Mouse (Mus musculus) right cerebral cortex, postnatal 14 days (tissue): Measurements from ENCODE around the gene Ccm2.
"Not testable (repeated sequence)": the region's sequence is repeated elsewhere in the genome, so short reads cannot be mapped to it uniquely, and the experiment has no call there.

Experiments used
- DNase-seq: peaks from one replicate; pipeline ENCODE4 v3.0.0; 2022

Ccm2 gene

DNA sequence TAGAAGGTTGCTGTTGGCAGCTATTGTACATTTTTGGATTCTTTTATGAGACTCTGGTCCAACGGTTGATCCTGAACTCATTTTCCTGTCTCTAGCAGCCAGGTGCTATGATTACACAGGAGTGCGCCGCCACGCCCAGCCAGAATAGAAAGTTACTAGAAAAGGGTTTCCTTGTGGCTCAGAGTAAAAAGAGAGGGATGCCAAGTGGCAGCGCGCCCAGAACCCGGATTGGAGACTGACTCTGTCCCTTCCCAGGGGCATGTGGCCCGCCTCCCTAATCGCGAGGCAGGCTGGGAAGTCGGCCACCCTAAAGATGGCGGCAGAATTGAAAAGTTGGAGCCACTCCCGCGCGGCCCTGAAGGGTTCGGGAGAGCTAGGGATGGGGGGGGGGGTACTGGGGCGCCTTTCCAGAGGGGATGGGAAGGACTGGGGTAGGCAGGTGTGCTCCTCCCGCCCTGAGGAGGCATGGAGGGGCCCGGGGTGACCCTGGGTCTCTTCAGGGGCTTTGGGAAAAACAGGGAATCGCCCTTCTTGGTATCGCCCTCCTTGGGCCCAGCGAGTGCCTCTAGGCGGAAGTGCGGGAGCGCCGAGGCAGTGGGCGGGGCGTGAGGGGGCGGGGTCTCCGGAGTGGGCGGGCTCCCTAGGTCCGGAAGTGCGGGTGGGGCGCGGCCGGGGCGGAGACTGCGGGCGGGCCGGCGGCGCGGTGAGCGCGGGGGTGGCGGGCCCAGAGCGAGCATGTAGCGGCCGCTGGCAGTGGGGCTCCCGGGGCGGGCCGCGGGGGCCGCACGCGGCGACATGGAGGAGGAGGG lies at the start of gene Ccm2:
TSS of gene Ccm2 (plus strand) at position 683 of the 809 bp plus-strand sequence.
- DNase-seq, result peak; percentile 98

DNA sequence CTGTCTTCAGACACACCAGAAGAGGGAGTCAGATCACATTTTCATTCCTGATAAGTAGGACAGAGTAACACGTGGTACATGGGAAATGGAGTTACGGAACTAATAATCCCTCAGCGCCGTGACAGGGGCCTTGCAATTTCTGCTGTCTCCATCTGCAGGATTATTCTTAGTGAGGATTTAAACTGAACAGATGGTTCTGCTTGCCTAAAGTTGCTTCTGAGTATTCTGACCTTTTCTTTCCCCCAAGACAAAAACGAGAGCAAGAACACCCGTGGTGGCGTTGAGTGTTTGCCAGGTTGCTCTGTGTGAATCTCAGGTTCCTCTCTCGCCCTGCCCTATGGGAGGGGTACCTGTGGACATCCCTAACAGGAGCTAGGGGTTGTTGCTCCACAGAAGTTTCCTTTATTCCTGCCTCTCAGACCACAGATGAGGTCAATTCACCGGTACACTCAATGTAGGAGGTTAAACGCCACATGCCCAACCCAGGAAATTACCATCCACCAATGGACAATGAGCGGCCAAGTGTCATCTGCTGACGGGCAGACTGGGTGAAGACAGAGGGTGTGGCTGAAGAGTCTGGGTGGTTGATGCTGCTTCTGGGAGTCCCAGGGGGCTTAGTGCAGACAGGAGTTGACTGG lies 49.3 kb upstream of the Ccm2 start:
- DNase-seq, result no peak

DNA sequence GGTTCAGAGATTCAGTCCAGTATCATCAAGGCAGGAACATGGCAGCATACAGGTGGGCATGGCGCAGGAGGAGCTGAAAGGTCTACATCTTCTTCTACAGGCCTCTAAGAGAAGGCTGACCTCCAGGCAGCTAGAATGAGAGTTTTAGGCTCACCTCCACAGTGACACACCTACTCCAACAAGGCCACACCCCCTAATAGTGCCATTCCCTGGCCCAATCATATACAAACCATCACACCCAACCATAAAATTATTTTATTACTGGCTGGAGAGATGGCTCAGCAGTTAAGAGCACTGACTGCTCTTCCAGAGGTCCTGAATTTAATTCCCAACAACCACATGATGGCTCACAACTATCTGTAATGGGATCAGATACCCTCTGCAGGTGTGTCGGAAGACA lies 44.2 kb upstream of the Ccm2 start:
- no peak for DNase-seq

DNA sequence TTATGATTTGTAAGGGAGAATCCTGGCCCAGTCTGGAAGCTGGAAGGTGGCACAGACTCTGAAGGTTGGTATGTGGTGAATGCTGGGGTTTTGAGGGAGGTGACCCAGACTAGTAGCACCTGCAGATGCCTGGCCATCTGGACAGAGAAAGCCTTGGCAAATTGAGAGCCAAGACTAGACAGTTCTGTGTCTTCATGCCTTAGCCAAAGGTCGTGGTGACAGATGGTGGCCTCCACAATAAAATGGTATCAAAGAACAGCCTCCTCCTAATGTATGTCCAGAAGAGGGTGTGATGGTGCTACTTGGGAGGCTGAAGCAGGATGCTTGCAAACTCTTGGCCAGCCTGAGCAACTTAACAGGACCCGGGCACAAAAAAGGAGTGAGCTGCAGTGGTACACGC lies 42.5 kb upstream of the Ccm2 start:
- no peak for DNase-seq

DNA sequence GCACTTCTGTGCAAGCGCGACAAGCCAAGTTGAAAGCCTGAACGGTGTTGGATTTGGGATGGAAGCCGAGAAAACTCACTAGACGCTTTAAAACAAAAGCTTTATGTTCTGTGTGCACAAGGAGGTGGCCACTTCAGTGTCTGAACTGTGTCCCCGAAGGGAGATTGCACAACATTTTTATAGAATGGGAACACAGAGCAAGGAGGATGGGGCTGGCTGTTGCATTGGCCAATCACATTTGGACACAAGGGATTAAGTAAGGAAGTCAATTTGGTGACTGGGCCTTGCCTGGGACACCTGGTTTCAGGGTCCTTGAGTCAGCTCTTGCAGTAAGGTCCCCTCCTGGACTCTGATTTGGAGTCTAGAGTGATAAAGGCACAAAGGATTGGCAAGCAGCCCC lies 42.0 kb upstream of the Ccm2 start:
- no peak for DNase-seq

DNA sequence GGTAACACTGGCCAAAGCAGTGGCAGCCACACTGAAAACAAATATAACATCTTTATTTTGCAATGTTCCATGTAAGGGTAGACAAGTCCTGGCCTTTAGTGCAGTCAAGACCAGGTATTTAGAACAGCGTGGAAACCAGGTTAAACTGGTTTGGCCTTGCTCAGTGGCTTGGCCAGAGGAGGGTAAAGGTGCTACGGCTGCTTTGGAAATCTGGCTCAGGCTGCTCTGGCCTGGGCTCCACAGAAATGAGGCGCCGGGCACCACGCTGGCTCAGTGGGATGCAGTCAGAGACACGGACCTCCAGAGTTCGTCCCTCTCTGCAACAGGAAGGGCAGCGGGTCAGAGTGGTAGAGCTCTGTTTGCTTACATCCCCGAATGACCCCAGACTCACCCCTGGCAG lies 40.2 kb upstream of the Ccm2 start:
- no peak for DNase-seq

DNA sequence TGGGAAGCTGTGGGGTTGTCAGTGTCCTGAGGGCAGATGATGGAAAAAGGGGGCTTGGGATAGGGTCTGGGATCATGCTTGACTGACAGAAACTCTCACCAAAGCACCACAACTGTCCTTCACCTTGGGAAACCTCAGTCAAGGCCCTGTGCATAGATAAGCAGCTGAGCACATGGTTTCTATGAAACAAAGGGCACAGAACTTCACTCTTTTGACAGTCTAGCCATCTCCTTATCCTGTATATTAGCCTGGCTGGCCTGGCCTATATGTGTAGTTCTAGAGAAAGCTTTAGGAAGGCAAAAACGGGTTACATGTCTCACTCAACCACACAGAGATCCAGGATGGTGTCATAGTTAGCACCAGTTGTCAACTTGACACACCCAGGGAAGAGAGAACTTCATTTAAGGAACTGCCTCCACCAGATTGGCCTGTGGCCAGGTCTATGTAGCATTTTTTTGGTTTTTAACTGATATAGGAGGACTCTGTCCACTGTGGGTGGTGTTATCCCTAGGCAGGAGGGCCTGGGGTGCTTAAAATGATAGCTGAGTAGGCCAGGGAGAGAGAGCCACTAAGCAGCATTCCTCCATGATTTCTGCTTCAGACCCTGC lies 38.3 kb upstream of the Ccm2 start:
- no peak for DNase-seq

DNA sequence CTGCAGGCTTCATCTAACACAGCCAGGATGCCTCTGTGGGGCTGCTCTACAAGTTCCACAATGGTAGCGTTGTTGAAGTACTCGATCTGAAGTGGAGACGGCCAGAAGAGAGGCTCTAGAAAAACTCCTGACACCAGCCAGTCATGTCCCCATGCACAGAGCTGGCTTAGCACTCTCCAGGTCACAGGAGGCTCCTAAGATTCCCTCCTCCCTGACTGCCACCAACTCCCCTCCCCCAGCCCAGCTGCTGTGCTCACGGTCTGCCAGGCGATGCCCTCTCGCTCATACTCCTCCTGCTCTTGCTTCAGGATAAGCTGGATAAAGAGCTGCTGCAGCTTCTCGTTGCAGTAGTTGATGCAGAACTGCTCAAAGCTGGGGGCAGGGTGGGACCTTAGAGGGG lies 31.9 kb upstream of the Ccm2 start:
- no peak for DNase-seq

DNA sequence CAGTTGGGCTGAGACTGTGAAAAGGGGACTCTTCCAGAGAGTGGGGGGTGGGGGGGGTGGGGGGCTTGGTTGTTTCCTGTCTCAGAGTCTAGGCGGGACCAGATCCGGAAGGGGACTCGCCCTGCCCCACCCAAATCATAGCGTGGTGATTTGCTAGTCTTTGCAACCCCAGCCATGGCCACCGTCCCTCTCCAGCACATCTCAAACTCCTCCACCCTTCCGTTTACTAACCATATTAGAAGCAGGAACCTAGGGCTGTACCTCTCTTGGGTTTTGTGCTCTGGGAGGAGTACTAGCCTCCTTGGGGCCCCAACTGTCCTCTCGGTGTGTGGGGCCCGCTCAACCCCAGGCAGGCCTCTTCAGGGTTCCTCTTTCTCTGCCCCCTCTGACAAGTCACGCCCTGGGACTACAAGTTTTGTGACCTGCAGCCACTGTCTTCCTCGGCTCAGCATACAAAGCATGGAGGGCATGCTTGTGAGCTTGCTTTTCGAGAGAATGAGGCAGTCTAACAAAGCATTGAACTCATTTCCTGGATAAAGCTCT lies 27.1 kb upstream of the Ccm2 start:
- no peak for DNase-seq

DNA sequence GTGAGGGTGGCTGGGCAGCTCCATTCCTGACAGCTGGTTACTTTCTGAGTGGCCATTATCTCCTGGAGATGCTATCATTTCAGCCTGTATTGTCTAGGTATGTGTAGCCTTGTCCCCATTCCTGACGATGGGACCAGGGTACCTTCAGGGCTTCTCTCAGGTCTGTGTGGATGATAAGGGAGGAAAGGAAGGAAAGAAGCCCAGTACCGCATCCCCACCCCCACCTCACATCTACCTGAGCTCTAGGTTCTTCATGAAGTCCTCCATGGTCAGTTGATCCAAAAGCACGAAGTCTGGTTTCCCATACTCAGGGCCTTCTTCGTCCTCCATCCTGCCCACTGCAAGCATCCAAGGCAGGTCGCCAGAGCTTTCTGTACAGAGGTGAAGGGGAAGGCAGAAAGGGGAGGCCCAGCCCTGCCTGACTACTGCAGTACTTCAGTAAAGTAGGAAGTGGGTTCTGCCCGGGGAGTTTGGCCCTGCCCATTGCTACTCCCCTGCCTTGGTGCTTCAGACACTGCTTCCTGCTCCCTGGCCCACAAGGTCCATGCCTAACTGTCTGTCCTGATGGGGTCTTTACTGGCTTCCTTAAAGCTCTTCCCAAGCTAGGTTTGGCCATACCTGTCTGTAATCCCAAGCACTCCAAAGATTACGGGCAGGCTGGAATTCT lies 26.0 kb upstream of the Ccm2 start, which contains the start of gene Myo1g:
TSS of gene Myo1g (minus strand) at position 459 of the 667 bp plus-strand sequence.
- DNase-seq, result no peak

DNA sequence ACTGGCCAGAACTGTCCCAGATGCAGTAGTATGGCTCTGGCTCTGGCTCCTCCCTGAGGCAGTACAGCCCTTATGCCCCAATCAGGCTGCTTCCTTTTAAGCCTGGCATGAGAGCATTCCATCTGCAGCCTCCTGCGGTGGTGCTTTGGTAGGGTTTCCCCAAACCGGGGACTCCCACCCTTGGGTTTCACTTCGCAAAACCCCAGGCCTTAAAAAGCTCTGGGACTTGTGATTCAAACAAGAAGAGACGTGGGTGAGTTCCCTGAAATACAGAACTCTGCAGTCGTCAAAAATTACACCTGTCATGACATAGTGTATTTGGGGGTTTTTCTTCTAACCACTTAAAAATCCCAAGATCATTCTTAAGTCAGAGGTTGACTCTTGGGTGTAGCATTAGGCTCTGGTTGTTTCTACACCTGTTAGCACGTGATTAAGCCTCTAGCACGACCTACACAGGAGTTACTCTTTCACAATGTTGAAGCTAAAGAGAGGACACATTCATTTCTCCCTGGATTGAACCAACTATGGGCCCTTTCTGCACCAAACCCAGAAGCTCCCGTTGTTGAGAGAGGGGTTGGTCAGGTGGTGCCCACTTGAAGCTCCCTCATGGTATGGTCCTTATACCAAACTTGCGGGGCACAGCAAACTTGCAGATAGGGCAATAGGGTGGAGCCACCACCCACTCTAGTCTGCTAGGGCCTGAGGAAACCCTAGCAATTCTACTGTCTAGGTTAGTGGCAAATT lies 23.7 kb upstream of the Ccm2 start:
- no peak for DNase-seq

DNA sequence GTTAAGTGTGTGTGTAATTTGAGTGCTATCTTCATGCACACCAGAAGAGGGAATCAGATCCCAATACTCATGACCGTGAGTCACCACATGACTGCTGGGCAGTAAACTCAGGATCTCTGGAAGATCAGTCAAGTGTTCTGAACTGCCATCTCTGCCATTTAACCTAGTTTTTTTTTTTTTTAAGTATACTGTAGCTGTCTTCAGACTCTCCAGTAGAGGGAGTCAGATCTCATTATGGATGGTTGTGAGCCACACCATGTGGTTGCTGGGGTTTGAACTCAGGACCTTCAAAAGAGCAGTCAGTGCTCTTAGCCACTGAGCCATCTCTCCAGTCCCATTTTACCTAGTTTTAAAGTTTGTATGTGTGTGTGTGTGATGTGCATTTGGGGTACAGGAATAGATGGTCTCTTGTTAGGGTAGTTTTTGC lies 23.0 kb upstream of the Ccm2 start:
- no peak for DNase-seq

DNA sequence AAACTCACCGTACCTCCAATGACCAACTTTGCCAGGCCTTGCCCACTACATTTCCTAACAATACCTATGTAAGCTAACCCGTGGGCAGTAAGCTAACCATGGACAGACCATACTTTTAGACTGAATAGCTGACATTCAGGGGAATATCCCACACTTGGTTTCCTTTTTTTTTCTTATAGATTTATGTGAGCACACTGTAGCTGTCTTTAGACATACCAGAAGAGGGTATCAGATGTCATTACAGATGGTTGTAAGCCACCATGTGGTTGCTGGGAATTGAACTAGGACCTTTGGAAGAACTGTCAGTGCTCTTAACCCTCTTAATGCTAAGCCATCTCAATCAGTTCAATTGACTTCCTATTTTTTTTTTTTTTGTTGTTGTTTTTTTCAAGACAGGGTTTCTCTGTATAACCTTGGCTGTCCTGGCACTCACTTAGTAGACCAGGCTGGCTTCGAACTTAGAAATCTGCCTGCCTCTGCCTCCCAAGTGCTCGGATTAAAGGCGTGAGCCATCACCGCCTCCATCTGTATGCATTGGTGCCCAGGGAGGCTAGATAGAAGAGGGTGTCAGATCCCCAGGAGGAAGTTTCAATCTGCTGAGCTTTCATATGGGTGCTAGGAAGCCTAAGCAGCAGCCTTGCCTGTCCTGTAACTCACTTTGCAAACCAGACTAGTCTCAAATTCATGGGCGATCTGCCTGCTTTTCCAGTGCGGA lies 22.4 kb upstream of the Ccm2 start:
- DNase-seq, result no peak

DNA sequence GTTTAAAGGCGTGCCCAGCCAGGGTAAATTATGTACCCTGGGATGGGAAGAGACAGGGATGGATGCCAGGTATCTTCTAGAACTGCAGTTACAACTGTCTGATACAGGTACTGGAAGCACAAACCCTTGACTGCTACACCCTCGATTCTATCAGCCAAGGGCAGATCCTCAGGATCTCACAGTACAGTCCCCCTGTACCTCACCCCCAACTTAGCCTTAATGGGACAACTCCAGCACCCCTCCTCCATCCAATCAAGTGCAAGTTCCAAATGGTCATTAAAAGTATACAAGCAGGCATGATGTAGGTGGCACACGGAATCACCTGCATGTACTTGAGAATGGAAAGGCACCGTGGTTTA lies 21.8 kb upstream of the Ccm2 start:
- DNase-seq, result no peak

DNA sequence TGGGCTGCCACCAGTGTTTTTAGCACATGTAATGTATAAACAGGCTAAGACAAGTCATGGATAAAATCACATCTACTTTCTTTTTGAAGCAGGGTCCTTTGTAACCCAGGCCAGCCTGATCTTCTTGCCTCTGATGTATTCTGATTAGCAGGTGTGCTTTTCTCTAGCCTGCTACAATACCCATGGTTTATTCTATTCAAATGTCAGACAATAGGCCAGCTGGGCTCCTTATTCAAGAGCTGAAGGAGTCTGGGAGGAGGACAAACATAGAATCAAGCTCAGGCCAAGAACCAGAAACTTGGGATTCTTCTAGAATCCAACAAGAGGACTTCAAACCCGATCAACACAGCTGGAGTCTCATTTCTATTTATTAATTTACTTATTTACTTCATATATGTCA lies 21.4 kb upstream of the Ccm2 start:
- DNase-seq, result no peak

DNA sequence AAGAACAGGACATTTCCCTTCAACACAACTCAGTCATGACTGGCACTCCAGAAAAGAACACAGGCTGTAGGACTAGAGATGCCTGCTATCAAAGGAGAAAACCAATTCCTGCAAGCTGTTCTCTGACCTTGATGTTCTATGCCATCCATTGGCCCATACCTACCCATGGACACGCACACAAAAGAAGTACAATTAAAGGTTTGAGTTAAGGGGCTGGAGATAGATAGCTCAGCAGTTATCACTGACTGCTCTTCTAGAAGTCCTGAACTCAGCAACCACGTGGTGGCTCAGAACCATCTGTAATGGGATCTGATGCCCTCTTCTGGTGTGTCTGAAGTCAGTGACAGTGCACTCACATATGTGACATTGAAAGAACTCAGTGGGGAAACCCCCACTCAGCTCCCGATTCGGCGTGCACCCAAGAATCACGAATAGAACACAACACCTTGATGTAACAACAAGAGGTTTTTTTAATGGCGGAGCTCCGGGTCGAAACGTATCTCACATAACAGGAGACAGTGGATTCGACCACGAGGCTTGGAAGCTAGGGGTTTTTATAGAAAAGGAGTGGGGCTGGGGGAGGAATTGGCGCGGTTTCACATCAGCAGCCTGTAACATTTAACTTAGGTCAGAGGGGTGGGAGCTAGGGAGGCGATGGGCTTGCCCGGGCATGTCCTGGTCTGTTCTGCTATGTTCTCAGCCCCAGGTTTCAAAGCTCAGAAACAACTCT lies 20.0 kb upstream of the Ccm2 start:
- DNase-seq, result not testable (repeated sequence)

DNA sequence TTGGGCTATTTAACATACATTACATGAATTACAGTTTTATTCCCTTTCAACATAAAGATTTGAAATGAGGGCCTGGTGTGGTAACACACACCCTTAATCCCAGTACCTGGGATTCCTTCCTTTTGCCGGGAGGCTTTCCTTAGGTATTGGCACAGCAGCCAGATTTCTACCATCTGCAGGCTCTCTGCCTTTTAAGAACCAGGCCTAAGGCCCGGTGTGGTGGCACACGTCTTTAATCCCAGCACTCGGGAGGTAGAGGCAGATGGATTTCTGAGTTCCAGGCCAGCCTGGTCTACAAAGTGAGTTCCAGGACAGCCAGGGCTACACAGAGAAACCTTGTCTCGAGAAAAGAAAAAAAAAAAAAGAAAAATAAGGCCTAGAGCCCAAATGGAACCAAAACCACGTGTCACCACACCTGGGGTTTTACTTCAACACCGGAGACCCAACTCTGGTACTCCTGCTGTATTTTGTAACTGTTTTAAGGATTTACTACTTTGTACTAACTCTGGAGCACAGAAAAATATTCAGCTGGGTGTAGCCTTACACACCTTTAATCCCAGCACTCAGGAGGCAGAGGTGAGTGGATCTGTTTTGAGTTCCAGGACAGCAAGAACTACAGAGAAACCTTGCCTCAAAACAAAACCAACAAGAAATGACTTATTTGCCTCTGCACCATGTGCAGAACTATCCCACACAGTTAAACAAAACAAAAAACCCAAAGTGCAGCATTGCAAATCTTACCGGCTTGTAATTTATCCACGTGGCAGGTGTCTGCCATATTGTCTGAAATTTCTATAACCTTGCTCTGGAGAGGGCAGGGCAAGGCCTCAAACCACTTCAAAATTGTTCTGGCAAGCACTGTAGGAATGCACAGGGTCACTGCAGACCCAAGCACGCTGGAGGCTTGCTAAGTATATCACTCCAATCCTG lies 19.2 kb upstream of the Ccm2 start:
- DNase-seq, result no peak

DNA sequence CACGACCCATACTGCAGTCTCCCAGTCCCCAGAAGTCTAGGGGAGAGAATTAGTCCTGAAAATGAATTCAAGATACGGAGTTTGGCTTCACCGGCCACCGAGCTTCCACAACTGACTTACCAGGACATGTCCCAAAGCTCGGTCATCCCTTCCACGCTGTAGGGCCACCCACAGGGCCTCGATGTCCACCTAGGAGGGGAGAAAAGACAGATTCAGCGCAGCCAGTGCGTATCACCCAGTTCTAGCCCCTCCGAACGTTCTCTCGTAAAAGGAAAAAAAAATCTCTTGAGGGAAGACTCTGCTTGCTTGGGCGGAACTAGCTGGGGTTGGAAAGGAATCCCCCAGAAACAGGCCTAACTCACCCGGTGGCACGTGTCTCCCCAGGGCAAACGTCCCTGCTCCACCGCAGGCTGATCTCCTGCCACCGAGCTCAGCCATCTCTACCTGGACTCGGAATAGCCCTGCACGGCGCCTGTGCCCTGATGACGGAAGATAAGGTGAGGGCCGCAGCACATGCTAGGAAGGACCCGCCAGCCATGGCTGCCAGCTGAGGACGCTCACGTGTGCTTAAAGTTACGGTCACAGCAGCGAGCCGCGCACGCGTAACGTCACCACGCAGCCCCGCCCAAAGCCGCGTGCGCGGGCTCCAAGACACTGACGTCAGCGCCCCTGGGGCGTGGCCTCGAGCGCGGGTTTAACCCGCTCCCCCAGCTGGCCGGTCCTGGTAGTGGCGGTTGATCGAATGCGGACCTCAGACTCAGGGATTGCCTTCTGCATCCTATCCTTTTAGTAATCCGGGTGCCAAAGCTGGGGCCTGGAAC lies 18.3 kb upstream of the Ccm2 start:
- peak; percentile 99 for DNase-seq

DNA sequence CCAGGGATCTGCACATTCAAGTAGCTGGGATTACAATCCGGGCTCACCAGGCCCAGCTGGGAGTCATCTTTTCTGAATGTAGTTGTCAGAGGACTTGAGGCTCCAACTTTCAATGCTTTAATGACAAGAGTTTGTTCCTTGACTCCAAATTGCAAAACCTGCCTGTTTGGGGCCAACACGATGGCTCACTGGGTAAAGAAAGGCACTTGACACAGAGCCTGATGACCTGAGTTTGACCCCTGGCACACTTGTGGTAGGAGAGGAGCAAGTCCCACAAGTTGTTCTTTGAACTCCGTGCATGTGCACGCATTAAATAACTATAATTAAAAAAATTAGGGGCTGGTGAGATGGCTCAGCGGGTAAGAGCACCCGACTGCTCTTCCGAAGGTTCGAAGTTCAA lies 16.7 kb upstream of the Ccm2 start:
- no peak for DNase-seq
